9 mouse cellular contexts compared by ENCODE assay signal in the genomic region with DNA sequence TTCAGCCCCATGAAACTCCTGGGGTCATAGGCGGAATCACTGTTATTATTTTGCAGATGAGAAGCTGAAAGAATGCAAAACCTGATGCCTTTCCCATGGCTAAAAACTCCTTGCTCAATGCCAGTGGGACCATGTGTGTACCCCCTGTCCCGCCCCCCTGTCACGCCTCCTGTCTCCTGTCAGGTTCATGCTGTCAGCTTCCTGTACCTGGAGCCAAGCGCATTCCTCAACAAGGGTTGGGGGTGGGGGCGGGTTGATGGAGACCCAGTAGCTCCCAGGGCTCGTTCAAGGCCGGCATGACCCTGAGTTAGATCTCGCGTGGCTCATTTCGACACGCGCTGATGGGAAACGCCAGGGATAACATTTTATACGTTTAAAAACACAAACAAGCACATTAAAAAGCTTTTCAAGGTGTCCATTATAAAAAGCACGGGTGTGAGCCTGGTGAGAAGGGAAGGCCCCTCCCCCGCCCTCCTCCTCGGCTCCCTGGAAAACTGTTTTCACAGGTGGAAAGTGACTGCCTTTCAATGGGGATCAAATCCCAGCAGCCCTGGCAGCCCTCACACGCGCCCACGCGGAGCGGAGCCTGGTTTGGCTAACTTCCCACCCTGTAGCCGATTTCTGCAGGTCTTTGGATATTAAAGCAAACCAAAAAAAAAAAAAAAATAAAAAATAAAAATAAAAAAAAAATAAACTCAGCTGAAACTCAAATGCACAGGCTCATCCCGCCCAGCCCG.
DNase-seq lines count a peak whose midpoint lies in the region; ATAC-seq lines count a peak whose summit lies in the region.
"Had no signal": no experiment of that assay in that cellular context is flagged by ENCODE, and none has a peak within 500 bp of the region (broad histone marks: within the 10 kb centered on the region; RNA-seq: fewer than 3 reads in every experiment).

No protein-coding gene starts in this region.

- H3K27me3 ChIP-seq in kidney, embryonic 16.5 days (ENCODE audit: insufficient read depth, low read length): no peaks in the 10 kb centered on the region
- no peaks in the 10 kb centered on the region for H3K27me3 ChIP-seq in embryonic facial prominence, embryonic 14.5 days (replicated peaks; ENCODE audit: control insufficient read depth, insufficient read depth, low read length)
- H3K27me3 ChIP-seq in limb, embryonic 10.5 days (ENCODE audit: low read depth, poor library complexity, severe bottlenecking): peaks cover 43% of the 10 kb centered on the region

- H3K9me3 ChIP-seq in kidney, embryonic 16.5 days (ENCODE audit: low read length): no peaks in the 10 kb centered on the region
- no peaks in the 10 kb centered on the region for H3K9me3 ChIP-seq in embryonic facial prominence, embryonic 14.5 days (ENCODE audit: control insufficient read depth, low read length)
- no peaks in the 10 kb centered on the region for H3K9me3 ChIP-seq in limb, embryonic 10.5 days (replicated peaks)

- ATAC-seq in kidney, embryonic 16.5 days (ENCODE audit: low FRiP score, low TSS enrichment): 0 out of 2 replicates have a peak, but pooled peaks have one; percentile 22
- ATAC-seq in embryonic facial prominence, embryonic 14.5 days (ENCODE audit: low read depth): 0 out of 2 replicates have a peak, but pooled peaks have one; percentile 69

- 8% methylated on average over 25 of the region's 25 CpGs for WGBS in kidney, embryonic 16.5 days
- WGBS in embryonic facial prominence, embryonic 14.5 days: 11% methylated on average over 25 of the region's 25 CpGs
- 11% methylated on average over 25 of the region's 25 CpGs for WGBS in limb, embryonic 10.5 days

- H3K4me3 ChIP-seq in kidney, embryonic 16.5 days (ENCODE audit: low read length): peak overlapping the region; percentile 14
- H3K4me3 ChIP-seq in embryonic facial prominence, embryonic 14.5 days (ENCODE audit: low read depth, low read length): no peak overlapping the region; the same call in 1 of the 2 replicates
- H3K4me3 ChIP-seq in limb, embryonic 10.5 days: peak overlapping the region; percentile 37

- no peaks in the 10 kb centered on the region for H3K36me3 ChIP-seq in kidney, embryonic 16.5 days (ENCODE audit: insufficient read depth, low read length)
- H3K36me3 ChIP-seq in embryonic facial prominence, embryonic 14.5 days (ENCODE audit: control insufficient read depth, insufficient read depth, low read length): no peaks in the 10 kb centered on the region
- H3K36me3 ChIP-seq in limb, embryonic 10.5 days: no peaks in the 10 kb centered on the region

- peak overlapping the region; percentile 34; the same call in 1 of the 2 replicates for H3K9ac ChIP-seq in kidney, embryonic 16.5 days (replicated peaks; ENCODE audit: low read length)
- H3K9ac ChIP-seq in embryonic facial prominence, embryonic 14.5 days (ENCODE audit: low read depth, low read length): no peak overlapping the region

- peak overlapping the region; percentile 49 for H3K4me2 ChIP-seq in kidney, embryonic 16.5 days (replicated peaks; ENCODE audit: low read depth, low read length)
- H3K4me2 ChIP-seq in embryonic facial prominence, embryonic 14.5 days (ENCODE audit: low read depth, low read length): peak overlapping the region; percentile 42

- no peak overlapping the region for H3K27ac ChIP-seq in kidney, embryonic 16.5 days (ENCODE audit: low read length)
- no peak overlapping the region; the same call in 1 of the 2 replicates for H3K27ac ChIP-seq in embryonic facial prominence, embryonic 14.5 days (replicated peaks; ENCODE audit: low read depth, low read length)
- peak overlapping the region; percentile 36; the same call in 1 of the 2 replicates for H3K27ac ChIP-seq in limb, embryonic 10.5 days

- DNase-seq in kidney, adult 9 months: no peak
- peak; percentile 32 for DNase-seq in brain, adult 2 months (ENCODE audit: low read depth, low spot score)
- DNase-seq in embryonic facial prominence, embryonic 14.5 days (ENCODE audit: low spot score): peak; percentile 56
- DNase-seq in limb, embryonic 10.5 days (ENCODE audit: low spot score): no peak
- no peak for DNase-seq in ovary, postnatal 36 days (ENCODE audit: low spot score)
- no peak for DNase-seq in thymus, postnatal 4 days
- DNase-seq: kidney, adult 11 months; lung, adult 2 months had no signal

- H3K4me1 ChIP-seq in kidney, embryonic 16.5 days (ENCODE audit: insufficient read depth, low read length): peaks cover 10% of the 10 kb centered on the region
- H3K4me1 ChIP-seq in embryonic facial prominence, embryonic 14.5 days (ENCODE audit: control insufficient read depth, insufficient read depth, low read length): peaks cover 29% of the 10 kb centered on the region
- H3K4me1 ChIP-seq in limb, embryonic 10.5 days: peaks cover 45% of the 10 kb centered on the region

Comparison
In these comparisons a context has a peak if more than half of its experiments do, and no peak if none do; other contexts are left out.
1. DNase-seq: peak in brain, adult 2 months (single experiment) and embryonic facial prominence, embryonic 14.5 days (single experiment); none in kidney, adult 9 months (single experiment), limb, embryonic 10.5 days (single experiment), ovary, postnatal 36 days (single experiment) and thymus, postnatal 4 days (single experiment).